Mouse (Mus musculus): ENCODE measurements at regions not wholly inside any gene's neighbourhood (a gene's known extent, or its start where the extent isn't known, plus 50 kb on each side); places are given as distances from the start of the nearest gene placed in this dataset.

- Histone ChIP-seq H3K9me3 (replicated peaks; ENCODE audit: control insufficient read depth, low read length, poor library complexity, severe bottlenecking) (no peaks in the 10 kb centered on the region), H3K27me3 (ENCODE audit: control insufficient read depth, insufficient read depth, low read depth, low read length) (no peaks in the 10 kb centered on the region), H3K4me3 (ENCODE audit: low read depth, low read length) (no peak overlapping the region), H3K36me3 (ENCODE audit: control insufficient read depth, insufficient read depth, low read length) (no peaks in the 10 kb centered on the region), H3K9ac (ENCODE audit: low read depth, low read length) (no peak overlapping the region), H3K4me2 (ENCODE audit: low read length) (no peak overlapping the region), H3K27ac (ENCODE audit: low read length) (no peak overlapping the region), H3K4me1 (ENCODE audit: control insufficient read depth, insufficient read depth, low read length) (peaks cover 13% of the 10 kb centered on the region)
- 72% methylated on average over 4 of the region's 4 CpGs for WGBS
- ATAC-seq: no peak
Observed at GRCm38 (mm10) chr6:50037614-50038013, 72.4 kb upstream of the Mpp6 start.

- no peaks in the 10 kb centered on the region for H3K36me3 ChIP-seq (ENCODE audit: control insufficient read depth, insufficient read depth, low read length)
- H3K4me2 ChIP-seq (ENCODE audit: low read length): no peak overlapping the region
- ATAC-seq: no peak
- peaks cover 7% of the 10 kb centered on the region for H3K4me1 ChIP-seq (ENCODE audit: control insufficient read depth, insufficient read depth, low read length)
- H3K9me3 ChIP-seq (replicated peaks; ENCODE audit: control insufficient read depth, low read length, poor library complexity, severe bottlenecking): no peaks in the 10 kb centered on the region
- H3K9ac ChIP-seq (ENCODE audit: low read depth, low read length): no peak overlapping the region
- H3K27ac ChIP-seq (ENCODE audit: low read length): no peak overlapping the region
- H3K4me3 ChIP-seq (ENCODE audit: low read depth, low read length): no peak overlapping the region
- H3K27me3 ChIP-seq (ENCODE audit: control insufficient read depth, insufficient read depth, low read depth, low read length): no peaks in the 10 kb centered on the region
- WGBS: 76% methylated on average over 3 of the region's 3 CpGs
Observed at GRCm38 (mm10) chr6:50038369-50038768, 71.7 kb upstream of the Mpp6 start.

- no peak overlapping the region for H3K27ac ChIP-seq (ENCODE audit: low read length)
- H3K4me2 ChIP-seq (ENCODE audit: low read length): no peak overlapping the region
- H3K9me3 ChIP-seq (replicated peaks; ENCODE audit: control insufficient read depth, low read length, poor library complexity, severe bottlenecking): no peaks in the 10 kb centered on the region
- 54% methylated on average over 10 of the region's 10 CpGs for WGBS
- no peaks in the 10 kb centered on the region for H3K27me3 ChIP-seq (ENCODE audit: control insufficient read depth, insufficient read depth, low read depth, low read length)
- H3K36me3 ChIP-seq (ENCODE audit: control insufficient read depth, insufficient read depth, low read length): no peaks in the 10 kb centered on the region
- H3K4me1 ChIP-seq (ENCODE audit: control insufficient read depth, insufficient read depth, low read length): no peaks in the 10 kb centered on the region
- H3K9ac ChIP-seq (ENCODE audit: low read depth, low read length): no peak overlapping the region
- ATAC-seq: no peak
- no peak overlapping the region for H3K4me3 ChIP-seq (ENCODE audit: low read depth, low read length)
Observed at GRCm38 (mm10) chr6:50041044-50041443, 69.0 kb upstream of the Mpp6 start.

GRCm38 (mm10) chr6:50042127-50042526, 67.9 kb upstream of the Mpp6 start:
- no peak overlapping the region for H3K9ac ChIP-seq (ENCODE audit: low read depth, low read length)
- 65% methylated on average over 3 of the region's 3 CpGs for WGBS
- H3K27ac ChIP-seq (ENCODE audit: low read length): no peak overlapping the region
- no peak overlapping the region for H3K4me2 ChIP-seq (ENCODE audit: low read length)
- H3K27me3 ChIP-seq (ENCODE audit: control insufficient read depth, insufficient read depth, low read depth, low read length): no peaks in the 10 kb centered on the region
- no peaks in the 10 kb centered on the region for H3K9me3 ChIP-seq (replicated peaks; ENCODE audit: control insufficient read depth, low read length, poor library complexity, severe bottlenecking)
- H3K4me3 ChIP-seq (ENCODE audit: low read depth, low read length): no peak overlapping the region
- ATAC-seq: no peak
- H3K4me1 ChIP-seq (ENCODE audit: control insufficient read depth, insufficient read depth, low read length): no peaks in the 10 kb centered on the region
- H3K36me3 ChIP-seq (ENCODE audit: control insufficient read depth, insufficient read depth, low read length): no peaks in the 10 kb centered on the region

- H3K36me3 ChIP-seq (ENCODE audit: control insufficient read depth, insufficient read depth, low read length): no peaks in the 10 kb centered on the region
- H3K4me1 ChIP-seq (ENCODE audit: control insufficient read depth, insufficient read depth, low read length): no peaks in the 10 kb centered on the region
- no peak overlapping the region for H3K27ac ChIP-seq (ENCODE audit: low read length)
- no peak overlapping the region for H3K9ac ChIP-seq (ENCODE audit: low read depth, low read length)
- no peak for ATAC-seq
- H3K4me3 ChIP-seq (ENCODE audit: low read depth, low read length): no peak overlapping the region
- 68% methylated on average over 1 of the region's 1 CpGs for WGBS
- no peak overlapping the region for H3K4me2 ChIP-seq (ENCODE audit: low read length)
- no peaks in the 10 kb centered on the region for H3K9me3 ChIP-seq (replicated peaks; ENCODE audit: control insufficient read depth, low read length, poor library complexity, severe bottlenecking)
- no peaks in the 10 kb centered on the region for H3K27me3 ChIP-seq (ENCODE audit: control insufficient read depth, insufficient read depth, low read depth, low read length)
Observed at GRCm38 (mm10) chr6:50044165-50044564, 65.9 kb upstream of the Mpp6 start.

- ATAC-seq: no peak
- no peak overlapping the region for H3K4me2 ChIP-seq (ENCODE audit: low read length)
- H3K27me3 ChIP-seq (ENCODE audit: control insufficient read depth, insufficient read depth, low read depth, low read length): no peaks in the 10 kb centered on the region
- WGBS: 72% methylated on average over 5 of the region's 5 CpGs
- no peak overlapping the region for H3K27ac ChIP-seq (ENCODE audit: low read length)
- no peak overlapping the region for H3K9ac ChIP-seq (ENCODE audit: low read depth, low read length)
- H3K36me3 ChIP-seq (ENCODE audit: control insufficient read depth, insufficient read depth, low read length): no peaks in the 10 kb centered on the region
- H3K9me3 ChIP-seq (replicated peaks; ENCODE audit: control insufficient read depth, low read length, poor library complexity, severe bottlenecking): no peaks in the 10 kb centered on the region
- H3K4me1 ChIP-seq (ENCODE audit: control insufficient read depth, insufficient read depth, low read length): no peaks in the 10 kb centered on the region
- no peak overlapping the region for H3K4me3 ChIP-seq (ENCODE audit: low read depth, low read length)
Observed at GRCm38 (mm10) chr6:50046721-50047120, 63.3 kb upstream of the Mpp6 start.

- ATAC-seq: no peak
- H3K36me3 ChIP-seq (ENCODE audit: control insufficient read depth, insufficient read depth, low read length): no peaks in the 10 kb centered on the region
- no peak overlapping the region for H3K9ac ChIP-seq (ENCODE audit: low read depth, low read length)
- no peak overlapping the region for H3K4me3 ChIP-seq (ENCODE audit: low read depth, low read length)
- H3K27ac ChIP-seq (ENCODE audit: low read length): no peak overlapping the region
- no peaks in the 10 kb centered on the region for H3K9me3 ChIP-seq (replicated peaks; ENCODE audit: control insufficient read depth, low read length, poor library complexity, severe bottlenecking)
- H3K4me1 ChIP-seq (ENCODE audit: control insufficient read depth, insufficient read depth, low read length): peaks cover 2% of the 10 kb centered on the region; the same call in 1 of the 2 replicates
- H3K4me2 ChIP-seq (ENCODE audit: low read length): no peak overlapping the region
- H3K27me3 ChIP-seq (ENCODE audit: control insufficient read depth, insufficient read depth, low read depth, low read length): no peaks in the 10 kb centered on the region
- 83% methylated on average over 2 of the region's 2 CpGs for WGBS
Observed at GRCm38 (mm10) chr6:50052416-50052815, 57.6 kb upstream of the Mpp6 start.

GRCm38 (mm10) chr6:50053086-50053485, 57.0 kb upstream of the Mpp6 start:
- Histone ChIP-seq H3K27me3 (ENCODE audit: control insufficient read depth, insufficient read depth, low read depth, low read length) (no peaks in the 10 kb centered on the region), H3K27ac (ENCODE audit: low read length) (no peak overlapping the region), H3K4me1 (ENCODE audit: control insufficient read depth, insufficient read depth, low read length) (peaks cover 2% of the 10 kb centered on the region; the same call in 1 of the 2 replicates), H3K9me3 (replicated peaks; ENCODE audit: control insufficient read depth, low read length, poor library complexity, severe bottlenecking) (no peaks in the 10 kb centered on the region), H3K9ac (ENCODE audit: low read depth, low read length) (no peak overlapping the region), H3K4me3 (ENCODE audit: low read depth, low read length) (no peak overlapping the region), H3K36me3 (ENCODE audit: control insufficient read depth, insufficient read depth, low read length) (no peaks in the 10 kb centered on the region), H3K4me2 (ENCODE audit: low read length) (no peak overlapping the region)
- no peak for ATAC-seq
- WGBS: 60% methylated on average over 2 of the region's 2 CpGs

GRCm38 (mm10) chr6:50054233-50054632, 55.8 kb upstream of the Mpp6 start:
- WGBS: 69% methylated on average over 13 of the region's 13 CpGs
- Histone ChIP-seq H3K9me3 (replicated peaks; ENCODE audit: control insufficient read depth, low read length, poor library complexity, severe bottlenecking) (no peaks in the 10 kb centered on the region), H3K4me1 (ENCODE audit: control insufficient read depth, insufficient read depth, low read length) (peaks cover 2% of the 10 kb centered on the region; the same call in 1 of the 2 replicates), H3K4me3 (ENCODE audit: low read depth, low read length) (no peak overlapping the region), H3K27ac (ENCODE audit: low read length) (no peak overlapping the region), H3K36me3 (ENCODE audit: control insufficient read depth, insufficient read depth, low read length) (no peaks in the 10 kb centered on the region), H3K9ac (ENCODE audit: low read depth, low read length) (no peak overlapping the region), H3K4me2 (ENCODE audit: low read length) (no peak overlapping the region), H3K27me3 (ENCODE audit: control insufficient read depth, insufficient read depth, low read depth, low read length) (no peaks in the 10 kb centered on the region)
- no peak for ATAC-seq

- ATAC-seq: no peak
- WGBS: 91% methylated on average over 11 of the region's 11 CpGs
Observed at GRCm38 (mm10) chr6:50058596-50058995, 51.4 kb upstream of the Mpp6 start.

More at GRCm38 (mm10) chr6:50058596-50058995, 51.4 kb upstream of the Mpp6 start:
- Histone ChIP-seq H3K27ac (ENCODE audit: low read length) (no peak overlapping the region), H3K9me3 (replicated peaks; ENCODE audit: control insufficient read depth, low read length, poor library complexity, severe bottlenecking) (no peaks in the 10 kb centered on the region), H3K36me3 (ENCODE audit: control insufficient read depth, insufficient read depth, low read length) (no peaks in the 10 kb centered on the region), H3K4me1 (ENCODE audit: control insufficient read depth, insufficient read depth, low read length) (peaks cover 2% of the 10 kb centered on the region; the same call in 1 of the 2 replicates), H3K27me3 (ENCODE audit: control insufficient read depth, insufficient read depth, low read depth, low read length) (no peaks in the 10 kb centered on the region), H3K4me2 (ENCODE audit: low read length) (no peak overlapping the region), H3K9ac (ENCODE audit: low read depth, low read length) (no peak overlapping the region), H3K4me3 (ENCODE audit: low read depth, low read length) (no peak overlapping the region)
